Mouse (Mus musculus): ENCODE data around the gene Efnb2.

Efnb2 gene

GRCm38 (mm10) chr8:8619221-8620194 lies 41.5 kb downstream of the Efnb2 start:
- in situ Hi-C loops (cut with MboI, MseI), result no loop called here

DNA sequence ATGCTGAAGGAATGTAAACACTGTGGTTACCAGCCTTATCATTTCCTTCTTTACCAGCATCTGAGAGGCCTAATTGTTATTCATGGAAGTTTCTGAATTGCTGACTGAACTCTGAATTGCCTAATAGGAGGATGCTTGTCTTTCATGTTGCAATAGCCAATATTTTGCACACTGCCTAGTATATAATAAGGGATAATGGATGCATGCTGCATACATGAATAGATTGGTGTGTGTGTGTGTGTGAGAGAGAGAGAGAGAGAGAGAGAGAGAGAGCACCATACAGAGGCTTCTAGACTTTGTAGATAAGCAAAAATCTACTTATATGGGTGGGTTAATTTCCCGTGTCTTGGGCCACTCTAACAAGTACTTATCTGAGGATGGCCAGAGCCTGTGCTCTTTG lies 47.2 kb downstream of the Efnb2 start:
- in situ Hi-C loops (cut with MboI, MseI), result no loop called here

DNA sequence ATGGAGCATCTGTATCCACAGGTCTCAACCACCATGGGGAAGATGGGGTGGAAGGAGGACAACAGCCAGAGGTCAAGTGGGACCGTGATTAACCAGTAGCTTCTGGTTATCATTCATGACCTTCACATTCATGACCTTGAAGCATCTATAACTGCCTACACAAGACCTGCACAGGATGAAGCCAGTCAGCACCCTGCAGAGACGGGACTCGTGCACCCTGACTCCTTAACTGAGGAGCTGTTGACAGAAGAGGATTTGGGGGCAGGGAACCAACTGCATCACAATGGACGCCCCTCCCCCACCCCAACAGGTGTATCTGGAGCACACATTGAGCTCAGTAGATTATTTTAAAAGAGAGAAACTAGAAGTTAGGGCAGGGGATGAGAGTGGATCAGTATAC lies 49.1 kb downstream of the Efnb2 start:
- in situ Hi-C loops (cut with MboI, MseI), result no loop called here

- in situ Hi-C loops (cut with MboI, MseI), result no loop called here
Measured at GRCm38 (mm10) chr8:8609791-8610190, 51.3 kb downstream of the Efnb2 start.

- in situ Hi-C loops (cut with MboI, MseI), result no loop called here
Measured at GRCm38 (mm10) chr8:8609141-8609540, 51.9 kb downstream of the Efnb2 start.

- in situ Hi-C loops (cut with MboI, MseI), result no loop called here
Measured at GRCm38 (mm10) chr8:8605621-8606020, 55.4 kb downstream of the Efnb2 start.

DNA sequence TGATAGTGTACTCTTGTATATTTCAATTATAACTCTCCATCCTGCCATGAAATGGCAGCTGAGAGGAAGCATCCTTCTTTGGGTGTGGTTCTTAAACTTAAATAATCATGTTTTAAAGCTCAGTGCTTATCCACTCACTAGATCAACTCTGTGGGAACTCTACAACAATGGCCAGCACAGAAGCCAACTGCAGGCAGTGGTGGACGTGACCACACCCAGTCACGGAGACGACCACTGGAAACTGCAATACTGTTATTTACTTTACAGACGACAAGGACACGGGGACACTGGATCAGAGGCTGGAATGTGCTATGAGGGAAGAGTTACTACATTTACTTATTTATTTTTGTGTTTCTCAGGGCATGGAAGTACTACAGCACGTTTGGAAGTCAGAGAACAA lies 57.2 kb downstream of the Efnb2 start:
- in situ Hi-C loops (cut with MboI, MseI), result no loop called here

- in situ Hi-C loops (cut with MboI, MseI), result no loop called here
Measured at GRCm38 (mm10) chr8:8602616-8603461, 58.2 kb downstream of the Efnb2 start.

DNA sequence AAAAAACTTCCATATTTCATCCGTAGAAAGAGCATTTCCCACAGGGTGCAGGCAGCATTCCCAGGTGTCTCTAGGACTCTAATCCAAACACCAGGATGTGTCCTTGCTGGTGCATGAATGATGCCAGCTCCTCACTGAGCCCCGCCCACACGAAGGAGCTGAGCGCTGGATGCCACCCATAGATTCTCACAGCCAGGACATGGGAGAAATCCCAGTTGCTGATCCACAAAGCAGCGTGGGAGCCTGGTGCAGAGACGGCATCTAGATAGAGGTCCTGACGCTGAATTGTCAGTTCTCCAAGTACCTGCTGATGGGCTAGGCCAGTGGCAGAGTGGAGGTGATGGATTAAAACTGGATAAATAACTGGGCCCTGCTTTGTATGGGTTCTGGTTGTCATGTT lies 61.1 kb downstream of the Efnb2 start:
- in situ Hi-C loops (cut with MboI, MseI), result no loop called here

DNA sequence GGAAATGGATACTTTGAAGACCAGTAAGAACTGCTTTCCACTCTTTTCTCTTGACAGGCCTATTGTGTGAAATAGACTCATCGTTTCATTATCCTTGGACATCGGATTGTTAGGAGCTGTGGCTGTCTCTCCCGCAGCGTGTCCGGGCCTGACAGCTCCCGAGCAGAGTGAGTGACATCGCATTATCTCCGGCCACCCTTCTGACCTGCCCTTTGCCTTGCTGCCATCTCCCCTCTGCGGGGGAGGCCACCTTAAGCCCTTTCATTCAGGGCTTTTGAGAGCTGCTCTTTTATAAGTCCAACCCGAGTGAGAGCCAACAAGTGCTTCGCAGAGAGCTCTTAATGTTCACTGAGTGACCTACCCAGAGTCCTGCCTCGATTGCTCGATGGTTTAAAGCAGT lies 63.6 kb downstream of the Efnb2 start:
- in situ Hi-C loops (cut with MboI, MseI), result no loop called here

DNA sequence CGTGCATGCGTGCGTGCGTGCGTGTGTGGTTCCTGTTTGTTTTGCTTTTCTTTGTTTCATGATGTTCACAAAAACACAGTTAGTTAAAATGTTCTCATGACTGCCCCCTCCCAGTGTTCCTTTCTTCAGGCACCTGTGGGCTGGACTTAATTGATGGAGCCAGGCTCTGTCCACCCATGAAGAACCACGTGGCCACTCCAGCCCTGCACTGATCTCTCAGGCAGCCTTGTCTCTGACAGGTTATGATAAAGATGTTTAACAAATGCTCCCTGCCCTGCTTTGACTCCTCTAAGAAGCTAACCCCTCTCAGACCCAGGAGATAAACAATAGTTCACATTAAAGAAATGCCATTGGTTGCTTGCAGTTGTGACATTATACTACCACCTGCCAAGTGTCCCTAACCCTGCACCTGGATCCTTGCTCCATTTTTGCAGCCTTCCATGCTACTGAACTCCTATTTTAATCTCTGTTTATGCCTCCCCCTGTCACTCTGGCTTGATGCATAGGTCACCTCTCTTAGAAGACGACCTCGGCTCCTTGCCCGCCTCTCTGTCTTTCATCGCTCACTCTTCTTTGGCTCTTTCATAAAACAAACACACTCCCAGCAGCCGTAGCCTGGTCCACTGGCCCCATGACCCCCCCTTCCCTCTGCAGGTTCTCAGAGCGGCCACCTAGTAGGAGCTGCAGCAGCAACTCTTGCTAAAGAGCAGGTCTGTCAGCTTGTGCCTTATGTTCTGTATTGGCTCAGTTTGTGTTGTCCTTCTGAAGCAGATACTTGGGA lies 65.0 kb downstream of the Efnb2 start:
- in situ Hi-C loops (cut with MboI, MseI), result no loop called here

GRCm38 (mm10) chr8:8593812-8594211 lies 67.2 kb downstream of the Efnb2 start:
- in situ Hi-C loops (cut with MboI, MseI), result no loop called here

DNA sequence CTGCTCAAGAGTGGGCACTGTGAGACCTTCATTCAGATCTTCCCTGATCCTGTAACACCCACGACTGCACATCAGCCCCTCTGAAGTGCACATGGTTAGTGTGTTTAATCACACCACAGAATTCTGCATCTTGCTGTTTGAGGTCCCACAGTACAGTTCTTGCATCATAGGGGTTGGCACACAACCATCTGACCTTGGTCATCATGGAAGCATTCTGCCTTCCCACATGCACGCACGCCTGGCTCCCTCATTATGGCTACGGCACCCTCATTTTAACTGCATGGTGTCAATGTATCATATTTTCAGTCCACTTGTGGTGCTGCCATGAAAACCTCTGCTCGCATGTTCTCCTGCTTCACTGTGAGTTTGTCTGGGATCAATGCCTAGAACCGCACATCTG lies 67.7 kb downstream of the Efnb2 start:
- in situ Hi-C loops (cut with MboI, MseI), result no loop called here

- in situ Hi-C loops (cut with MboI, MseI), result no loop called here
Measured at GRCm38 (mm10) chr8:8592331-8592730, 68.7 kb downstream of the Efnb2 start.

GRCm38 (mm10) chr8:8583981-8584377 lies 77.1 kb downstream of the Efnb2 start:
- in situ Hi-C loops (cut with MboI, MseI), result no loop called here

GRCm38 (mm10) chr8:8583290-8583980 lies 77.6 kb downstream of the Efnb2 start:
- in situ Hi-C loops (cut with MboI, MseI), result no loop called here

GRCm38 (mm10) chr8:8577770-8578303 lies 83.2 kb downstream of the Efnb2 start:
- in situ Hi-C loops (cut with MboI, MseI), result no loop called here

- in situ Hi-C loops (cut with MboI, MseI), result no loop called here
Measured at GRCm38 (mm10) chr8:8576833-8577232, 84.2 kb downstream of the Efnb2 start.

DNA sequence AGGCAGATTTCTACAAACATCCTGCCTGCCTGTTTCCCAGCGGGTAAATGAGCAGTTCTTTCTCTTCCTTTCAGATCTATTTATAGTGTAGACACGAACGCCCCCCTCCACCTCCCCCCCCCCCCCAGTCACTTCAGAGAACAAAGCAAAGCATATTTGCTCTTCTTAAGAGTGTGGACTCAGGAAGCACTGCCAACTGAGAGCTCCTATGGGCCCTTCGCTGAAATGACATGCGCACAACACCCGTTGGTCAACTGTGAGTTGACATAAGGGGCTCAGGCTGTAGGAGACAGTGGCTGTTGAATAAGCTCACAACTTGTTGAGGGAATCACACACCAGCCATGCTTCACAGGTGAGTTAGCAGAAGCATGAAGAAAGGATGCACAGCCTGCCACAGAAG lies 84.8 kb downstream of the Efnb2 start:
- in situ Hi-C loops (cut with MboI, MseI), result no loop called here

DNA sequence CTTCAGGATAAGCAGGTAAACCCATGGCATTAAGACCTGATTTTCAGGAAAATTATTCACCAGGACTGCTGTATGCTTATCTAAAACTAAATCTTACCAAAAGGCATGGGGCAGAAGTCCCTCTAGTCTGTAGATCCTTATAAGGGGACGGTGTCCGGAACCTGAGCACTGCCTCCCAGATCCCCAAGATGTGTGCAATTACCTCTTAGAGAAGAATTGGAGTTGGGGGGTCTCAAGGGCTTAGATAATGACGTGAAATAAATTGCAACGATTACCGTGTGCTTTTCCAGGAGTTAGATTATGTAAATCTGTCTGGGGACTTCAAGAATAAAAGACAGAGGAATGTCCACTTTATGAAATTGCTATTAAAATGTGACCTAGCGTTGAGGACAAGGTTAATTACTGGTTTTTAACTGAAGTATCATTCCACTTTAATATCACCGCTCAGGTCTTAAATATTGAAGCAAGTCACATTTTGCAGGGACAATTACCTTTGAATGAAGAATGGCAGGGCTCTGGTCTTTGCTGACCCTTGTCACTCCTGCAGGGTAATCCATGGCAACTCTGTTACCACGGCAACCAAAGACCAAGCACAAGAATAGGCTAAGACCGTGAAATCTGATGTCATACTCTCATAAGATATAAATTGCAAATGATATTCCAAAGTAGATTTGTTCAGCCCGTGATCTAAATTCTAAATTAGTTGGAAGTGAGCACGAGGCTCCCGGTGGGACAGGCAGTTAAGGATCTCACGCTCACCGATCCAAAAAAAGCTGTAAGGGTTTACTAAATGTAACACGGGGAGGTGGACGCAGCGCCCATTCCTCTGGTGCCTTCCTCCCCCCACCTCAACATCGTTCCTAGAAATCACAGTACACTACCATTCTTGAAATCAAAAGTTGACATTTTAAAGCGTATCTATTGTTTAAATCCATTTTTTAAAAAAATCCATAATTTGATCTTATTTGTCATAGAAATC lies 86.2 kb downstream of the Efnb2 start:
- in situ Hi-C loops (cut with MboI, MseI), result no loop called here
